ENCODE assay signal across 13 mouse cellular contexts in genomic region chr6:24585431-24586310, GRCm38 (mm10). TPM values are rescaled to one million over a fixed set of nuclear protein-coding genes. Genes with fewer than 3 reads are reported as not detected.
A peak's percentile ranks its signal among the peaks of the same experiment; 100 is the strongest.
DNase-seq lines count a peak whose midpoint lies in the region; ATAC-seq and TF ChIP-seq lines count a peak whose summit lies in the region.
"Had no signal": no experiment of that assay in that cellular context is flagged by ENCODE, and none has a peak within 500 bp of the region (broad histone marks: within the 10 kb centered on the region; RNA-seq: fewer than 3 reads in every experiment).

No protein-coding gene starts in this region.

- H3K9ac ChIP-seq in intestine, embryonic 14.5 days (ENCODE audit: low read length), result no peak overlapping the region
- H3K9ac ChIP-seq in intestine, postnatal 0 days (ENCODE audit: low read depth, low read length), result no peak overlapping the region
- H3K9ac ChIP-seq: forebrain, embryonic 15.5 days had no signal

- H3K27ac ChIP-seq in intestine, embryonic 14.5 days (ENCODE audit: low read depth), result no peak overlapping the region
- H3K27ac ChIP-seq in intestine, postnatal 0 days (ENCODE audit: low read depth, low read length), result no peak overlapping the region
- H3K27ac ChIP-seq in layer of hippocampus, adult 2 months, result no peak overlapping the region
- H3K27ac ChIP-seq: forebrain, embryonic 15.5 days had no signal

- H3K36me3 ChIP-seq in intestine, embryonic 14.5 days (ENCODE audit: control insufficient read depth, insufficient read depth, low read length), result no peaks in the 10 kb centered on the region
- no peaks in the 10 kb centered on the region for H3K36me3 ChIP-seq in intestine, postnatal 0 days (ENCODE audit: control insufficient read depth, insufficient read depth)
- H3K36me3 ChIP-seq: forebrain, embryonic 15.5 days had no signal

- DNase-seq in intestine, embryonic 14.5 days (ENCODE audit: low spot score), result no peak
- DNase-seq in 3134 (ENCODE audit: extremely low read depth, insufficient read length, low spot score), result peak; percentile 25
- DNase-seq in NIH3T3 (ENCODE audit: low read depth), result peak; percentile 22
- peak; percentile 28 for DNase-seq in heart, postnatal 4 days
- no peak for DNase-seq in layer of hippocampus, postnatal 10 days (ENCODE audit: low spot score in 2 of 2)
- DNase-seq in layer of hippocampus, adult 2 months (ENCODE audit: low spot score in 2 of 2), result no peak
- DNase-seq in layer of hippocampus, postnatal 25 days (ENCODE audit: extremely low spot score in 1 of 2, low spot score in 1 of 2), result no peak
- DNase-seq: liver; midbrain, embryonic 14.5 days had no signal

- WGBS in intestine, embryonic 14.5 days, result 34% methylated on average over 8 of the region's 10 CpGs
- WGBS in intestine, postnatal 0 days, result 44% methylated on average over 9 of the region's 10 CpGs

- H3K4me3 ChIP-seq in intestine, embryonic 14.5 days (ENCODE audit: low read depth, low read length), result no peak overlapping the region
- H3K4me3 ChIP-seq in intestine, postnatal 0 days (ENCODE audit: low read depth, low read length), result no peak overlapping the region
- no peak overlapping the region for H3K4me3 ChIP-seq in layer of hippocampus, adult 2 months
- H3K4me3 ChIP-seq: forebrain, embryonic 15.5 days had no signal

- ATAC-seq in intestine, embryonic 14.5 days (replicated peaks; ENCODE audit: low FRiP score, low TSS enrichment, low read depth), result peak; percentile 27; the same call in 1 of the 2 replicates
- no peak for ATAC-seq in intestine, postnatal 0 days
- ATAC-seq: forebrain, embryonic 15.5 days had no signal

- H3K27me3 ChIP-seq in intestine, embryonic 14.5 days (replicated peaks; ENCODE audit: control insufficient read depth, insufficient read depth, low read length), result no peaks in the 10 kb centered on the region
- H3K27me3 ChIP-seq in intestine, postnatal 0 days (replicated peaks; ENCODE audit: control insufficient read depth, insufficient read depth, low read length), result no peaks in the 10 kb centered on the region
- H3K27me3 ChIP-seq: forebrain, embryonic 15.5 days had no signal

- H3K4me1 ChIP-seq in intestine, embryonic 14.5 days (replicated peaks; ENCODE audit: control insufficient read depth, insufficient read depth, low read length), result peaks cover 12% of the 10 kb centered on the region
- no peaks in the 10 kb centered on the region; the same call in 1 of the 2 replicates for H3K4me1 ChIP-seq in intestine, postnatal 0 days (replicated peaks; ENCODE audit: control insufficient read depth, insufficient read depth, low read length)
- H3K4me1 ChIP-seq: forebrain, embryonic 15.5 days had no signal

- H3K9me3 ChIP-seq in intestine, embryonic 14.5 days (ENCODE audit: control insufficient read depth, low read length), result no peaks in the 10 kb centered on the region
- no peaks in the 10 kb centered on the region for H3K9me3 ChIP-seq in intestine, postnatal 0 days (ENCODE audit: control insufficient read depth)
- H3K9me3 ChIP-seq: forebrain, embryonic 15.5 days had no signal

- H3K4me2 ChIP-seq in intestine, embryonic 14.5 days (ENCODE audit: low read length), result no peak overlapping the region
- no peak overlapping the region for H3K4me2 ChIP-seq in intestine, postnatal 0 days (replicated peaks; ENCODE audit: low read depth)
- H3K4me2 ChIP-seq: forebrain, embryonic 15.5 days had no signal

- TF ChIP-seq CTCF in intestine, postnatal 0 days (IDR thresholded peaks at IDR 0.05; ENCODE audit: low read depth), result no peak
- no peak for TF ChIP-seq CTCF in layer of hippocampus, adult 2 months (conservative IDR thresholded peaks at IDR 0.05)

RNA-seq across cellular contexts. Expression of gene Lmod2, which starts 11.9 kb away (rescaled TPM):
- not detected in 2 replicates for polyA plus RNA-seq in intestine, embryonic 14.5 days (2014; fragmentation: Nextera tagmentation; extraction: Ambion mirVana)
- not detected in 2 replicates for polyA plus RNA-seq in intestine, postnatal 0 days (2015; fragmentation: Nextera tagmentation; extraction: Ambion mirVana)
- 100 to 1,000 TPM; 183 to 207 TPM for total RNA-seq in heart, postnatal 4 days (2021)
- total RNA-seq in layer of hippocampus, postnatal 10 days (2021), result not detected
- not detected for total RNA-seq in layer of hippocampus, adult 2 months (2021)
- not detected for total RNA-seq in layer of hippocampus, postnatal 25 days (2021)
- polyA plus RNA-seq: cortical plate, adult 2 months; forebrain, embryonic 15.5 days; midbrain, embryonic 14.5 days; small intestine, adult 2 months had no signal

RNA-seq across cellular contexts. Expression of gene Asb15, which starts 57.7 kb away (rescaled TPM):
- polyA plus RNA-seq in intestine, embryonic 14.5 days (2014; fragmentation: Nextera tagmentation; extraction: Ambion mirVana), result not detected in 2 replicates
- polyA plus RNA-seq in intestine, postnatal 0 days (2015; fragmentation: Nextera tagmentation; extraction: Ambion mirVana), result not detected in 2 replicates
- 1 to 10 TPM; 6.2 to 6.3 TPM for total RNA-seq in heart, postnatal 4 days (2021)
- total RNA-seq in layer of hippocampus, postnatal 10 days (2021), result not detected
- total RNA-seq in layer of hippocampus, adult 2 months (2021), result not detected
- total RNA-seq in layer of hippocampus, postnatal 25 days (2021), result not detected
- polyA plus RNA-seq: forebrain, embryonic 15.5 days; midbrain, embryonic 14.5 days; small intestine, adult 2 months had no signal

RNA-seq across cellular contexts. Expression of gene Ndufa5, which starts 57.9 kb away (rescaled TPM):
- polyA plus RNA-seq in intestine, embryonic 14.5 days (2014; fragmentation: Nextera tagmentation; extraction: Ambion mirVana), result 337 and 369 TPM in 2 replicates
- polyA plus RNA-seq in intestine, postnatal 0 days (2015; fragmentation: Nextera tagmentation; extraction: Ambion mirVana), result 624 and 671 TPM in 2 replicates
- total RNA-seq in heart, postnatal 4 days (2021), result 100 to 1,000 TPM; 799 to 849 TPM
- total RNA-seq in layer of hippocampus, postnatal 10 days (2021), result 100 to 1,000 TPM; 311 to 320 TPM
- total RNA-seq in layer of hippocampus, adult 2 months (2021), result 100 to 1,000 TPM; 266 to 275 TPM
- 100 to 1,000 TPM; 278 to 314 TPM for total RNA-seq in layer of hippocampus, postnatal 25 days (2021)

Comparison
In these comparisons a context has a peak if more than half of its experiments do, and no peak if none do; other contexts are left out.
1. DNase-seq: peak in 3134 (single experiment), NIH3T3 (single experiment) and heart, postnatal 4 days (single experiment); none in intestine, embryonic 14.5 days (single experiment), layer of hippocampus, postnatal 10 days (0 of 2), layer of hippocampus, adult 2 months (0 of 2) and layer of hippocampus, postnatal 25 days (0 of 2).
2. RNA of gene Lmod2, which starts 11.9 kb away (total RNA-seq): 183 to 207 TPM in heart, postnatal 4 days; not detected in layer of hippocampus, postnatal 10 days, not detected in layer of hippocampus, adult 2 months and not detected in layer of hippocampus, postnatal 25 days; every median in the first group is over 100 times any median in the second.
3. RNA of gene Asb15, which starts 57.7 kb away (total RNA-seq): 6.2 to 6.3 TPM in heart, postnatal 4 days; not detected in layer of hippocampus, postnatal 10 days, not detected in layer of hippocampus, adult 2 months and not detected in layer of hippocampus, postnatal 25 days; every median in the first group is over 4 times any median in the second.